Mouse (Mus musculus): ENCODE measurements at regions not wholly inside any gene's neighbourhood (a gene's known extent, or its start where the extent isn't known, plus 50 kb on each side); places are given as distances from the start of the nearest gene placed in this dataset.

- DNase-seq (ENCODE audit: low spot score), result no peak
Observed at GRCm38 (mm10) chr12:118411767-118412430, 110.7 kb upstream of the Sp4 start.

- DNase-seq (ENCODE audit: low spot score), result no peak
Observed at GRCm38 (mm10) chr12:118410917-118411316, 109.7 kb upstream of the Sp4 start.

- no peak for DNase-seq (ENCODE audit: low spot score)
Observed at GRCm38 (mm10) chr12:118405135-118405534, 103.9 kb upstream of the Sp4 start.

- DNase-seq (ENCODE audit: low spot score), result no peak
Observed at GRCm38 (mm10) chr12:118404171-118404570, 102.9 kb upstream of the Sp4 start.

GRCm38 (mm10) chr12:118403519-118404087 is 102.4 kb upstream of the Sp4 start:
- DNase-seq (ENCODE audit: low spot score), result no peak

GRCm38 (mm10) chr12:118401377-118401776 is 100.1 kb upstream of the Sp4 start:
- DNase-seq (ENCODE audit: low spot score), result no peak

- DNase-seq (ENCODE audit: low spot score), result no peak
Observed at GRCm38 (mm10) chr12:118391654-118392053, 90.4 kb upstream of the Sp4 start.

GRCm38 (mm10) chr12:118381013-118381412 is 79.8 kb upstream of the Sp4 start:
- no peak for DNase-seq (ENCODE audit: low spot score)

GRCm38 (mm10) chr12:118377898-118378297 is 76.7 kb upstream of the Sp4 start:
- DNase-seq (ENCODE audit: low spot score), result no peak

GRCm38 (mm10) chr12:118376521-118377493 is 75.6 kb upstream of the Sp4 start:
- peak; percentile 86 for DNase-seq (ENCODE audit: low spot score)

- DNase-seq (ENCODE audit: low spot score), result peak; percentile 44
Observed at GRCm38 (mm10) chr12:118373250-118373649, 72.0 kb upstream of the Sp4 start.

- no peak for DNase-seq (ENCODE audit: low spot score)
Observed at GRCm38 (mm10) chr12:118371905-118372304, 70.7 kb upstream of the Sp4 start.

- no peak for DNase-seq (ENCODE audit: low spot score)
Observed at GRCm38 (mm10) chr12:118367307-118368076, 66.3 kb upstream of the Sp4 start.

GRCm38 (mm10) chr12:118352866-118353265 is 51.6 kb upstream of the Sp4 start:
- no peak for DNase-seq (ENCODE audit: low spot score)

- no peak for DNase-seq (ENCODE audit: low spot score)
Observed at GRCm38 (mm10) chr12:118351421-118351820, 50.2 kb upstream of the Sp4 start.
